Mouse (Mus musculus) ES-Bruce4 (cell line): ENCODE measurements around the gene Tbxas1.

Experiments
- CTCF ChIP-seq: IDR thresholded peaks from one replicate; pipeline ENCODE4 v1.8.1; 2011; ENCODE audit warnings: low read depth, low read length
- EP300 ChIP-seq: IDR thresholded peaks from 2 replicates; pipeline ENCODE4 v1.6.1; 2011; ENCODE audit warnings: low read depth, low read length; ENCODE audit not compliant: insufficient read depth
- POLR2A ChIP-seq: IDR thresholded peaks from one replicate; pipeline ENCODE4 v1.8.1; 2011; ENCODE audit warnings: low read length; ENCODE audit not compliant: insufficient read depth

- TF ChIP-seq CTCF: no peak
- TF ChIP-seq POLR2A: no peak
- TF ChIP-seq EP300: no peak
These were observed 165.2 kb downstream of the Tbxas1 start for GRCm38 (mm10) chr6:39040451-39040850.
